Mouse (Mus musculus) heart, embryonic 16.5 days (tissue): Measurements from ENCODE around the gene Adamts4. TPM values are rescaled to one million over a fixed set of nuclear protein-coding genes. Genes with fewer than 3 reads are reported as not detected.

ENCODE experiments used
- ATAC-seq: fragments of 200-750 bp; cut with Nextera tagmentation; replicated peaks from 2 replicates; pipeline ENCODE4 v1.8.0; 2017; ENCODE audit warnings: moderate number of reproducible peaks; ENCODE audit not compliant: insufficient read depth, low FRiP score; ENCODE audit errors: extremely low read depth
- H3K27ac ChIP-seq: fragments of 300-500 bp; sonication (generic); 2 replicates; pipeline ENCODE4 v1.5.1; 2014; ENCODE audit warnings: mild to moderate bottlenecking, low read length, control low read depth, moderate library complexity
- H3K27me3 ChIP-seq: fragments of 300-500 bp; sonication (generic); 2 replicates; pipeline ENCODE4 v1.6.1; 2014; ENCODE audit warnings: low read length, mixed read lengths; ENCODE audit not compliant: control insufficient read depth, insufficient read depth
- H3K36me3 ChIP-seq: fragments of 300-500 bp; sonication (generic); 2 replicates; pipeline ENCODE4 v1.6.1; 2014; ENCODE audit not compliant: control insufficient read depth, insufficient read depth
- H3K4me1 ChIP-seq: fragments of 300-500 bp; sonication (generic); 2 replicates; pipeline ENCODE4 v1.6.1; 2014; ENCODE audit warnings: low read length, mixed read lengths; ENCODE audit not compliant: control insufficient read depth, insufficient read depth
- H3K4me2 ChIP-seq: fragments of 300-500 bp; sonication (generic); 2 replicates; pipeline ENCODE4 v1.6.1; 2014; ENCODE audit warnings: low read depth, mild to moderate bottlenecking, control low read depth, low read length
- H3K4me3 ChIP-seq: fragments of 300-500 bp; sonication (generic); 2 replicates; pipeline ENCODE4 v1.5.1; 2014; ENCODE audit warnings: mild to moderate bottlenecking, control low read depth, low read length
- H3K9ac ChIP-seq: fragments of 300-500 bp; sonication (generic); 2 replicates; pipeline ENCODE4 v1.6.1; 2014; ENCODE audit warnings: low read length, control low read depth
- H3K9me3 ChIP-seq: fragments of 300-500 bp; sonication (generic); replicated peaks from 2 replicates; pipeline ENCODE4 v1.6.1; 2016; ENCODE audit warnings: low read length; ENCODE audit not compliant: control insufficient read depth
- WGBS: fragments of 180-500 bp; shearing (Covaris S2); extraction: QIAGEN DNeasy Blood & Tissue Kit; methylation state at CpG from one replicate; pipeline ENCODE4 v1.1.7; 2014; 5-methylcytosine and 5-hydroxymethylcytosine counted together
- polyA plus RNA-seq: library from polyadenylated mRNA; unstranded; fragments of >200 nt; fragmentation: Nextera tagmentation; extraction: Ambion mirVana; gene quantifications from 2 replicates; pipeline ENCODE4 v1.2.1, GENCODE M21; 2015

The Adamts4 gene
- 4.4 and 5.7 TPM in 2 replicates for polyA plus RNA-seq

DNA sequence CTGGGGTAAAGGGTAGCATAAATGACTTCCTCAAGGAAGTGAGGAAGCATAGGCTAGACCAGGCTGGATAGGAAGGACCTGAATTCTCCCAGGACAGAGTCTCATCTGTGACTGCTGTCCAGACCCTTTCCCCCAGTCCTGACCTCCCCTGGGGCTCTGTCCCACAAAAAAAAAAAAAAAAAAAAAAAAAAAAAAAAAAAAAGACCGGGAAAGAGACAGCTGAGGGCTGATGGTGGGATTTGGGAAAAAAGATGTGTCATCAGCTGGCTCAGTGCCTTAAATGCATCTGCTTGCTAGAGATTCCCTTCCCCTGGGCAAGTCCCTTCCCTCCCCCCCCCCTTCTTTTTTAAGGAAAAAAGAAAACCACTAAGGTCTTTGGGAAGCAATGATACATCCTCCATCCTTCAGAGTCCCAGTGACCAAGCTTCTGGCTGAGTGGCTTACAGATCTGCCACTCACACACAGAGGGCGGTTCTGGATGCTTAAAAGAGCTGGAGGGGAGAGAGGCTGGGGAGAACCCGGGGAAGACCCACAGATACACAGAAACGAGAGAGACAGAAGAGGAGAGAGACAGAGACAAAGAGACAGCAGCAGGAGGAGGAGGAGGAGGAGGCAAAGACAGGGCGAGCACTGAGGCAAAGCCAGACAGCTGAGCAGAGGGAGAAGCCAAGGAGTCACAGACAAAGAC lies at the start of gene Adamts4:
Gene Adamts4 (plus strand): TSS at position 509 of the 688 bp plus-strand sequence.
- ATAC-seq: no peak
- 20% methylated on average over 5 of the region's 5 CpGs for WGBS
- H3K9ac ChIP-seq: peak within 1 kb of the TSS; percentile 48
- H3K27me3 ChIP-seq: no peaks in the 10 kb centered on the region
- H3K4me1 ChIP-seq: peaks cover 42% of the 10 kb centered on the region
- no peaks in the 10 kb centered on the region for H3K9me3 ChIP-seq
- H3K4me3 ChIP-seq: peak within 1 kb of the TSS; percentile 39
- H3K36me3 ChIP-seq: peaks cover 2% of the 10 kb centered on the region
- peak within 1 kb of the TSS; percentile 58 for H3K4me2 ChIP-seq
- peak within 1 kb of the TSS; percentile 91 for H3K27ac ChIP-seq

DNA sequence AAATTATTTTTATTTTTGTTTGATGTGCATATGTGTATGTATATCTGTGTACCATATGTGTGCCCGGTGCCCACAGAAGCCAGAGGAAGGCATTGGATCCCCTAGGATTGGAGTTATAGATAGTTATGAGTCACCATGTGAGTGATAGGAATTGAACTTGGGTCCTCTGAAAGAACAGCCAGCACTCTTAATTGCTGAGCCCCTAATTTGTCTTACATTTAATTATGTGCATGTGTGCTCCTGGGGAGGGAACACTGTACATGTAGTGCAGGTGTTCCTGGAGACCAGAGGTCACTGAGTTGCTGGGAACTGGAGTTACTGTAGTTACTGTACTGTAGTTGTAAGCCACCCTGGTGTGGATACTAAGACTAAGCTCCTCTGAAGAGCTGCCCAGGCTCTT lies 49.5 kb upstream of the Adamts4 start:
- 86% methylated on average over 1 of the region's 1 CpGs for WGBS
- no peak for ATAC-seq
- Histone ChIP-seq H3K9me3 (no peaks in the 10 kb centered on the region), H3K27ac (no peak overlapping the region), H3K9ac (no peak overlapping the region), H3K4me1 (no peaks in the 10 kb centered on the region; the same call in 1 of the 2 replicates), H3K4me3 (no peak overlapping the region), H3K36me3 (no peaks in the 10 kb centered on the region), H3K27me3 (no peaks in the 10 kb centered on the region), H3K4me2 (no peak overlapping the region)

DNA sequence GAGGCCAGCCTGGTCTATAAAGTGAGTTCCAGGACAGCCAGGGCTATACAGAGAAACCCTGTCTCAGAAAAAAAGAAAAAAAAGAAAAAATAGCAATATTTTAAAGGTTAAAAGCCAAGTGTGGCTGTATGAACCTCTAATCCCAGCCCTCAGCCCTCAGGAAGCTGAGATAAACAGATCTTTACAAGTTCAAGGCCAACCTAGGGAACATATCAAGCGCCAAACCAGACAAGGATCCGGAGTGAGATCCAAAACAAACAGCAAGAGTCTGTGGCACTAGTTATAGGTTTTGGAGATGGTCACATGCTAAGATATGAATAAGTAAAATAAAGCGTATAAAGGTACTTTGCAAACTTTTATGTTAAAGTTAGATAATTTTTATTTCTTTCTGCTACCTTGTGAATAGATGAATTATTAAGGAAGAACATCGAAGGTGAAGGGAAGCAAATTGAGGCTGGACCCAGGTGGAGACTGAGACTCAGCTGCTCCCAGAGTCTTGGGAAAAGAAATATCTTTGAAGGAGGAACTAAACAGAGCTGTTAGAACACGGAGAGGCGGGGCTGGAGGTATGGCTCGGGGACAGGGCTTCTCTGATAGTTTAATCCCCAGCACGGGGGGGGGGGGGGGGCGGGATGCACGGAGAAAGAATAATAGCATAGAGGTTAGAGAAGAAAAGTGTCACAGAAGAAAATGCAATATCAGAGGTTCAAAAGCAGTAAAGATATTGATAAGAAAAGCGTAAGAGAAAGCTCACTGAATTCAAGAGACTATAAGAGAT lies 46.6 kb upstream of the Adamts4 start:
- 62% methylated on average over 10 of the region's 11 CpGs for WGBS
- Histone ChIP-seq H3K4me3 (no peak overlapping the region), H3K4me1 (no peaks in the 10 kb centered on the region), H3K4me2 (no peak overlapping the region), H3K27me3 (no peaks in the 10 kb centered on the region), H3K9me3 (no peaks in the 10 kb centered on the region), H3K36me3 (no peaks in the 10 kb centered on the region), H3K9ac (no peak overlapping the region), H3K27ac (no peak overlapping the region)
- no peak for ATAC-seq

DNA sequence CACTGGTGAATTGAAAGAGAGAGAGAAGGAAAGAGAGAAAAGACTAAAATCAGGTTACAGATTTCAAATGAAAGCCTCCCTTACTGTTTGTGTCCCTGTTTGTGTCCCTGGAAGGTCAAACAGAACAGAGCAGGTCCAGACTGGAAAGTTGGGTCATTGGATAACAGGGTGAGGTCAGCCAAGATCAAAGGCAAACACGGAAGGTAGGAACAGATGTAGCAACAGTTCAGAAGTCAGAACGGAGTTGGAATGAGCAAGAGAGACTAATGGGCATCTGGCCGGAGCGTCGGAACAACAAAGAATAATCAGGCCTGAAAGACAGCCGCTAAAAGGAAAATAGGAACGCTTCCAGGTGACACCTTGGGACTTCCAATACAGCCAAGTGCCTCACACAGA lies 46.0 kb upstream of the Adamts4 start:
- Histone ChIP-seq H3K27ac (no peak overlapping the region), H3K4me3 (no peak overlapping the region), H3K4me2 (no peak overlapping the region), H3K9me3 (no peaks in the 10 kb centered on the region), H3K4me1 (no peaks in the 10 kb centered on the region), H3K9ac (no peak overlapping the region), H3K36me3 (no peaks in the 10 kb centered on the region), H3K27me3 (no peaks in the 10 kb centered on the region)
- no peak for ATAC-seq
- WGBS: 62% methylated on average over 7 of the region's 7 CpGs

DNA sequence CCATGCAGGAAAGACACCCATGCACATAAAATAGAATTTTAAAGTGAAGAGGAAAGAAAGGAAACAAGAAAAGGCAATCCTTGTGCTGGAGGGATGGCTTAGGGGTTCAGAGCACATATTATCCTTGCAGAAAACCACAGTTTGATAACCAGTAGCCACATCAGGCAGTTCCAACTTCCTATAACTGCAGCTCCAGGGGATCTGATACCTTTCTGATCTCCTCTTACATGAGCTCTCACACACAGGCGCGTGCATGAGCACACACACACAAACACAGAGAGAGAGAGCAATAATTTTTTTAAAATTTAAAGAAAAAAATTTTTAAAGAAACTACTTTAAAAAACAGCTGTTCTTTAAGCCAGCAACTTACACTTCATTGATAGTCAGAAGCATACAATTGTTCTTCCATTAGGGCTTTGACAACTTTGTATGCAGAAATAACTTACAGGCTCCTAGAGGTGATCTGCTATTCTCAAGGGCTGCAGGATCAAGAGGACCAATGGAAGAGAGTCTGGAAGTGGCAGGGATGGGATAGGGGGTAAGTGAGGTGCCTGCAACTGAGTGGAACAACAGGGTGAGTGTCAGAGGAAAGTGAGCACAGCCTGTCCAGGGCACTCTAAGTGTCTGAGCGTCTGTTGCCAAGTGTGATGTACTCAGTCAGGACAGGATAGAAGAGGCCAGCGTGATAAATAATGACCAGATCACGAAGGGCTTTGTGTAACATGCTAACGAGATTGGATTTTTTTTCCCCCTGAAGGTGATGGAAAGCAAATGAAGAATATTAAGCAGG lies 44.3 kb upstream of the Adamts4 start:
- Histone ChIP-seq H3K4me1 (no peaks in the 10 kb centered on the region), H3K27me3 (no peaks in the 10 kb centered on the region), H3K36me3 (no peaks in the 10 kb centered on the region), H3K4me3 (no peak overlapping the region), H3K9ac (no peak overlapping the region), H3K4me2 (no peak overlapping the region), H3K27ac (no peak overlapping the region), H3K9me3 (no peaks in the 10 kb centered on the region)
- ATAC-seq: no peak
- 55% methylated on average over 6 of the region's 6 CpGs for WGBS

DNA sequence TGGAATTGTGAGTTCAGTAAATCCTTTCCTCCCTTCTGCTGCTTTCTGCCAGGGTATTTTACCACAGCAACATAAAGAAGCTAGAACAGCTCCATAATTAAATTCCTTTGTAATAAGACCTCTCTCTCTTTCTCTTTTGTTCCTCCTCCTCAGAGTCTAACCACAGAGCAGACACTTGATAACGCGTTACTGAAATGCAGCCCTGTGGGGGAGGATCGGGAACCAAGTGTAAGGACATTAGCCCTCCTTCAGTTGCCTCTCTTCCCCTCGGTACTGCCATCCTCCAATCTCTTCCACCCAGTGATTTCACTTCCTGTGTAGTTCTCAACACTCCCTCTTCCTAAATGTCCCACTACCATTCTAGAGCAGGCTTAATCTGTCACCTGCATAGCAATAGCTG lies 40.8 kb upstream of the Adamts4 start:
- 11% methylated on average over 4 of the region's 4 CpGs for WGBS
- Histone ChIP-seq H3K4me1 (no peaks in the 10 kb centered on the region), H3K9ac (no peak overlapping the region), H3K27ac (no peak overlapping the region), H3K9me3 (no peaks in the 10 kb centered on the region), H3K36me3 (no peaks in the 10 kb centered on the region), H3K27me3 (0 out of 2 replicates have a peak, but pooled peaks cover under 1% of the 10 kb centered on the region), H3K4me2 (no peak overlapping the region), H3K4me3 (no peak overlapping the region)
- no peak for ATAC-seq

DNA sequence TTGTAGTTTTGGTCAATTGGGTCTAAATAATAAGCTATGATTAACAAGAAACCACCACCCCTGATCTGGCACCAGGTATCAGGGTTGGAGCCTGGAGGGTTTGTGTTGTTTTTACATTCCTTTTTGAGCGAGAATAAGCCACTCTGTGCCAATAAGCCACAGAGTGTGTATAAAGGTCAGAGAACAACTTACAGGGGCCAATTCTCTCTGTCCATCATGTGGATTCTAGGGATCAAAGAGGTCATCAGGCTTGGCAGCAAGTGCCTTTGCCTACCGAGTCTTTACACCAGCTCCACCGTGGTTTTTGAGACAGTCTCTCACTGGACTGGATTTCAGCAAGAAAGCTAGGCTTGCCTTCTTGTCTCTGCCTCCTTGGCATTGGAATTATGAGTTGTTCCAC lies 37.4 kb upstream of the Adamts4 start:
- Histone ChIP-seq H3K9ac (no peak overlapping the region), H3K27ac (no peak overlapping the region), H3K4me2 (no peak overlapping the region), H3K4me1 (no peaks in the 10 kb centered on the region), H3K27me3 (0 out of 2 replicates have a peak, but pooled peaks cover 2% of the 10 kb centered on the region), H3K4me3 (no peak overlapping the region), H3K36me3 (no peaks in the 10 kb centered on the region), H3K9me3 (no peaks in the 10 kb centered on the region)
- 52% methylated on average over 3 of the region's 3 CpGs for WGBS
- ATAC-seq: no peak

DNA sequence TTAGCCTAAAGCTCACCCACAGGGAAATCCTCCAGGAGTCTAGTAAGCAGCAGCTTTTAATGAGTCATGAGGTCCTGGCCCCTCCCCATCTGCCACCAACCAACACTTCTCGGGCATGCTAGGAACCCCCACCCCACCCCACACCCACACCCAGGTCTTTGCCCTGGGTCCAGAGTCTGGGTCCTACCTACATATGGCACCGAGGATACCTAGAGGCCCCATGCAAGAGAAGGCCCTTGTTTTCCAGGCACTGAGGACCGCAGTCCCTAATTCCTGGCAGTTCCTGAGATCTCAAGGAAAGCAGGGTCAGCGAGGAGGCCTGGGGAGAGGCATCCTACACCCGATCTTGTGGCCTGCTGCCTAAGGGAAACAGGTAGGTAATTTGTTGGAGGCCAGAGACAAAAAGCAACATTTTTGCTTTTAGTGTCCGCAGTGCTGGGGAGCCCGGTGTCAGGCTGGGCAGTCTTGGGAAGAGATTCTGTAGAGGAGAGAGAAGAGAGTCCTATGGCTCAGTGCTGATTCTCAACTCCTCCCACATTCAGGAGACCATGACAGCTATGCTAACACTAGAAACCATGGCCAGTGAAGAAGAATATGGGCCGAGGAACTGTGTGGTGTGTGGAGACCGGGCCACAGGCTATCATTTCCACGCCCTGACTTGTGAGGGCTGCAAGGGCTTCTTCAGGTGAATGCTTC lies 36.3 kb upstream of the Adamts4 start, which contains the start of gene Nr1i3:
Gene Nr1i3 (plus strand): TSS at position 170 of the 696 bp plus-strand sequence.
- Histone ChIP-seq H3K27me3 (0 out of 2 replicates have a peak, but pooled peaks cover 2% of the 10 kb centered on the region), H3K4me3 (no peak within 1 kb of the TSS), H3K9ac (no peak within 1 kb of the TSS), H3K36me3 (peaks cover 6% of the 10 kb centered on the region), H3K9me3 (no peaks in the 10 kb centered on the region), H3K4me2 (no peak within 1 kb of the TSS), H3K27ac (no peak within 1 kb of the TSS), H3K4me1 (no peaks in the 10 kb centered on the region)
- no peak for ATAC-seq
- 74% methylated on average over 10 of the region's 10 CpGs for WGBS
